Comparison of ENCODE assay signal across 8 mouse cellular contexts in the genomic region with DNA sequence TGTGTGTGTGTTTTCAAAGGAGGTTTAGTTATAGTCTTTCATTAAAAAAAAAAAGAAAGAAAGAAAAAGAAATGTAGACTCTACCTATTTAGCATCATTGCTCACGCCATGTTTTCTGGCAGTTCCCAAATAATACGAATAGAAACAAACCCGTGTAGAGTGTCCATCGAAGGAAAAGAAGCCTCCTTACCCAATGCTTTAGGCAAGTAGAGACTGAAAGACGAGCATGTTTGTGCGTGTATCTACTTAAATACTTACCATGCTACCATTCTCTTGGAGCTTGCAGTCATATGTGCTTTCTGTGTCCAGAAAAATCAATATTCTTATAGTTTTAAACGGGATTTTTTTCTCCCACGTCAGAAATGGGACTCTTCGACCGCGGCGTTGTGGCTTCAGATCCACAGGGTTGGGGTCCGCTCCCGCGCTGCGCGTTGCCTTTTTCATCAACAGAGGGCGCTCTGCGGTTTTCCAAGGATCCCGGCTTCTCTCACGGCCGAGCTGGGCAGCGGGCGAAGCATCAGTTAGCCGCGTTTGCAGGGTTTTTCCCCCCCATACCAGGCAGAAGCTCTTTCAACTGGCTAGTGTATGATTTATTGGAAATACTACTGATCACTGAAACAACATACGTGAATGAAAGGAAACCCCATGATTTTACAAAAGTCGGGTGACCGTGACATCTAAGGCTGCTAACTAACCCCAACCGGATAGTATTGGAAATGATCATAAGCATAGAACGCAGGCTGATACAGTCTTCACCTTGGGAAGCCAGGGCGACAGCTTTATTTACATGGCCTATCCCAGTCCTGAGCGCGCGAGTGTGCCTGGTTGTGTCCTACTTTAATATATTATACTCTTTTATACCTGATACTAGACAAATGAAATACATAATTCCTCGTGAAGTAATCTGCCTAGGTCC.
DNase-seq lines count a peak whose midpoint lies in the region; ATAC-seq and TF ChIP-seq lines count a peak whose summit lies in the region.

No protein-coding gene starts in this region.

- no peak for TF ChIP-seq EP300 in heart, adult 2 months (IDR thresholded peaks at IDR 0.05; ENCODE audit: insufficient read depth, low read depth, low read length)

- no peak overlapping the region for H3K4me3 ChIP-seq in heart, adult 2 months
- no peak overlapping the region; the same call in 1 of the 2 replicates for H3K4me3 ChIP-seq in heart, embryonic 11.5 days (ENCODE audit: low read depth, low read length)
- H3K4me3 ChIP-seq in kidney, embryonic 15.5 days (replicated peaks): peak overlapping the region; percentile 13
- H3K4me3 ChIP-seq in limb, embryonic 15.5 days: peak overlapping the region; percentile 12
- peak overlapping the region; percentile 20; the same call in 1 of the 2 replicates for H3K4me3 ChIP-seq in midbrain, postnatal 0 days (ENCODE audit: low read depth, low read length)

- no peaks in the 10 kb centered on the region for H3K79me2 ChIP-seq in heart, adult 2 months (replicated peaks; ENCODE audit: control insufficient read depth, insufficient read depth, low read length)

- no peak overlapping the region for H3K27ac ChIP-seq in heart, adult 2 months
- H3K27ac ChIP-seq in heart, embryonic 11.5 days (ENCODE audit: low read depth, low read length): no peak overlapping the region
- H3K27ac ChIP-seq in kidney, embryonic 15.5 days: no peak overlapping the region
- no peak overlapping the region for H3K27ac ChIP-seq in limb, embryonic 15.5 days
- H3K27ac ChIP-seq in midbrain, postnatal 0 days (ENCODE audit: low read depth, low read length): no peak overlapping the region

- peak overlapping the region; percentile 40 for H3K4me2 ChIP-seq in heart, embryonic 11.5 days
- H3K4me2 ChIP-seq in kidney, embryonic 15.5 days: peak overlapping the region; percentile 43
- peak overlapping the region; percentile 36 for H3K4me2 ChIP-seq in limb, embryonic 15.5 days
- H3K4me2 ChIP-seq in midbrain, postnatal 0 days (ENCODE audit: low read depth, low read length, poor library complexity, severe bottlenecking): peak overlapping the region; percentile 38

- intact Hi-C loops in heart, adult 2 months (cut with DNase I): loop anchor here (2.0 kb wide), 1 partner anchor 397 kb away; no protein-coding TSS in a partner anchor

- H3K4me1 ChIP-seq in heart, adult 2 months (ENCODE audit: control insufficient read depth, insufficient read depth, low read length): no peaks in the 10 kb centered on the region
- no peaks in the 10 kb centered on the region for H3K4me1 ChIP-seq in heart, embryonic 11.5 days (ENCODE audit: control insufficient read depth, insufficient read depth, low read length)
- H3K4me1 ChIP-seq in kidney, embryonic 15.5 days: peaks cover 3% of the 10 kb centered on the region
- H3K4me1 ChIP-seq in limb, embryonic 15.5 days: peaks cover 3% of the 10 kb centered on the region; the same call in 1 of the 2 replicates
- H3K4me1 ChIP-seq in midbrain, postnatal 0 days (ENCODE audit: insufficient read depth, low read length): no peaks in the 10 kb centered on the region

- no peaks in the 10 kb centered on the region for H3K9me3 ChIP-seq in heart, embryonic 11.5 days (replicated peaks; ENCODE audit: control insufficient read depth, low read length)
- H3K9me3 ChIP-seq in kidney, embryonic 15.5 days (replicated peaks): no peaks in the 10 kb centered on the region
- no peaks in the 10 kb centered on the region for H3K9me3 ChIP-seq in limb, embryonic 15.5 days
- H3K9me3 ChIP-seq in midbrain, postnatal 0 days (ENCODE audit: low read length): no peaks in the 10 kb centered on the region

- H3K27me3 ChIP-seq in heart, adult 2 months (ENCODE audit: control insufficient read depth, insufficient read depth, low read length): peaks cover 2% of the 10 kb centered on the region; the same call in 1 of the 2 replicates
- H3K27me3 ChIP-seq in heart, embryonic 11.5 days (ENCODE audit: control insufficient read depth, insufficient read depth, low read length): peaks cover 8% of the 10 kb centered on the region
- H3K27me3 ChIP-seq in kidney, embryonic 15.5 days: peaks cover 77% of the 10 kb centered on the region
- peaks cover 16% of the 10 kb centered on the region for H3K27me3 ChIP-seq in limb, embryonic 15.5 days
- H3K27me3 ChIP-seq in midbrain, postnatal 0 days (ENCODE audit: insufficient read depth, low read length): peaks cover 21% of the 10 kb centered on the region; the same call in 1 of the 2 replicates

- peak; percentile 79 for TF ChIP-seq CTCF in heart, adult 2 months (IDR thresholded peaks at IDR 0.05)
- peak; percentile 85 for TF ChIP-seq CTCF in midbrain, postnatal 0 days (IDR thresholded peaks at IDR 0.05)

- 12% methylated on average over 36 of the region's 36 CpGs for WGBS in heart, adult 2 months
- 11% methylated on average over 36 of the region's 36 CpGs for WGBS in heart, embryonic 11.5 days (ENCODE audit: insufficient replicate concordance)
- 11% methylated on average over 36 of the region's 36 CpGs for WGBS in kidney, embryonic 15.5 days
- WGBS in limb, embryonic 15.5 days: 10% methylated on average over 36 of the region's 36 CpGs
- 7% methylated on average over 36 of the region's 36 CpGs for WGBS in midbrain, postnatal 0 days

- no peaks in the 10 kb centered on the region for H3K36me3 ChIP-seq in heart, adult 2 months (ENCODE audit: control insufficient read depth, insufficient read depth, low read length)
- no peaks in the 10 kb centered on the region for H3K36me3 ChIP-seq in heart, embryonic 11.5 days (ENCODE audit: control insufficient read depth, insufficient read depth, low read length)
- no peaks in the 10 kb centered on the region for H3K36me3 ChIP-seq in kidney, embryonic 15.5 days
- H3K36me3 ChIP-seq in limb, embryonic 15.5 days: no peaks in the 10 kb centered on the region
- H3K36me3 ChIP-seq in midbrain, postnatal 0 days (ENCODE audit: insufficient read depth, low read length): no peaks in the 10 kb centered on the region

- ATAC-seq in heart, embryonic 11.5 days (replicated peaks; ENCODE audit: insufficient number of reproducible peaks, low FRiP score, low TSS enrichment): 0 out of 2 replicates have a peak, but pooled peaks have one; percentile 55
- peak; percentile 93 for ATAC-seq in kidney, embryonic 15.5 days (replicated peaks; ENCODE audit: low FRiP score)
- no peak for ATAC-seq in limb, embryonic 15.5 days (ENCODE audit: insufficient number of reproducible peaks, low FRiP score, low TSS enrichment, low read depth)
- peak; percentile 71 for ATAC-seq in midbrain, postnatal 0 days (ENCODE audit: low FRiP score)

- H3K9ac ChIP-seq in heart, adult 2 months (ENCODE audit: low read depth, low read length): no peak overlapping the region
- no peak overlapping the region for H3K9ac ChIP-seq in heart, embryonic 11.5 days (ENCODE audit: low read depth, low read length)
- no peak overlapping the region for H3K9ac ChIP-seq in kidney, embryonic 15.5 days
- H3K9ac ChIP-seq in limb, embryonic 15.5 days: no peak overlapping the region
- H3K9ac ChIP-seq in midbrain, postnatal 0 days (replicated peaks; ENCODE audit: low read length, poor library complexity, severe bottlenecking): no peak overlapping the region

- DNase-seq in heart, adult 2 months: peak; percentile 23 to 45
- DNase-seq in heart, adult 11 months: no peak
- peak; percentile 93 for DNase-seq in embryo, embryonic 10.5 days (ENCODE audit: low spot score)
- peak; percentile 80 for DNase-seq in midbrain, postnatal 0 days (ENCODE audit: low spot score)
- peak; percentile 82 for DNase-seq in testis, postnatal 10 days (ENCODE audit: low spot score)

- TF ChIP-seq POLR2A in heart, adult 2 months (IDR thresholded peaks at IDR 0.05; ENCODE audit: insufficient read depth, low read depth, low read length): no peak

Comparison
In these comparisons a context has a peak if more than half of its experiments do, and no peak if none do; other contexts are left out.
1. H3K4me3 ChIP-seq: peak in kidney, embryonic 15.5 days (single experiment), limb, embryonic 15.5 days (single experiment) and midbrain, postnatal 0 days (single experiment); none in heart, adult 2 months (single experiment) and heart, embryonic 11.5 days (single experiment).
2. Peak in every context shown above with its lines, with median percentiles within 50 percentile points of each other: H3K4me2 ChIP-seq.